Mouse (Mus musculus): ENCODE data around the gene Hace1. TPM values are rescaled to one million over a fixed set of nuclear protein-coding genes. Genes with fewer than 3 reads are reported as not detected.
A peak's percentile ranks its signal among the peaks of the same experiment; 100 is the strongest.
"Not testable (repeated sequence)": the region's sequence is repeated elsewhere in the genome, so short reads cannot be mapped to it uniquely, and the experiment has no call there.

The Hace1 gene
- 10 to 100 TPM; 10.3 to 13.1 TPM for total RNA-seq (2021)

DNA sequence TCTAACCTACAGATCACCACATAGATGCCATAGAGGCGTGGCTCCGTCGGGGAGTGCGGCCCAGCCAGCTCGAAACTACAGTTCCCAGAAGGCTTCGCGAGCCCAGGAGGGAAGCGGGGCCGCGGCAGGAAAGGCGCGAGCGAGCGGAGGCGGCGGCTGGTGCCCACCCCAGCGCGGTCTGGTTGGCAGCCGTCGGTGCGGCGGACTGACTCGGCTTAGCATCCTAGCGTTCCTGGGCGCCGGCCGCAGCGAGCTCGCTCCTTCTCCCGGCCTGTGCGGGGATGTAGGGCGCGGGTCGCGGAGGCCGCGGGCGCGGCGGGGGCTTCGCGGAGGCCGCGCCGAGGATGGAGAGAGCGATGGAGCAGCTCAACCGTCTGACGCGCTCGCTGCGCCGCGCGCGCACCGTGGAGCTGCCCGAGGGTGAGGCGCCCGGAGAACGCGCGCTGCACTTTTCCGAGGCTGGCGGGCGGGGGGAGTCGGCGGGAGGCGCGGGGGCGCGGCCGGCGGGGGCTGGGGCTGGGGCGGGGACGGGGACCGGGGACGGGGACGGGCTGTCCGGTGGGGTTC is at the start of gene Hace1:
Hace1 (plus strand) TSS at position 99 of the 567 bp plus-strand sequence.
- DNase-seq, result peak; percentile 87 to 88
- intact Hi-C loops (cut with DNase I), result no loop called here

DNA sequence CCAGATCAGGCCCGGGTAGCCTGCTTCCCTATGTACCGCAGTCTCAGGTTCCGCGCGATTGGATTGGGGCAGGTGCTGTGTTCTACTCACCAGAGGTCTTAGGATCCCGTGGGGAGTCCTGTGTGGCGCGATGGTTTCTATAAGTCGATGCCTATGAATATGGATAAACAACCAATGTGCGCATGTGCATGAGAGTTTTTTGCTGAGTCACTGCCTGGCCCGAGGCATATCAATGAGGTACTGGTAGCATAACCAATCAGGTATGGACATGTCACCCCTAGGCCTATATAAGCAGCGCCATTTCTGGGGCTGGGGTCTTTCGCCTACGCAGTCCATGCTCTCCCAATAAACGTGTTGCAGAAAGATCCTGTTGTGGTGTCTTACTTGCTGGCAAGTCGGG is 40.3 kb upstream of the Hace1 start:
- DNase-seq; intact Hi-C loops (cut with DNase I): not testable (repeated sequence)

DNA sequence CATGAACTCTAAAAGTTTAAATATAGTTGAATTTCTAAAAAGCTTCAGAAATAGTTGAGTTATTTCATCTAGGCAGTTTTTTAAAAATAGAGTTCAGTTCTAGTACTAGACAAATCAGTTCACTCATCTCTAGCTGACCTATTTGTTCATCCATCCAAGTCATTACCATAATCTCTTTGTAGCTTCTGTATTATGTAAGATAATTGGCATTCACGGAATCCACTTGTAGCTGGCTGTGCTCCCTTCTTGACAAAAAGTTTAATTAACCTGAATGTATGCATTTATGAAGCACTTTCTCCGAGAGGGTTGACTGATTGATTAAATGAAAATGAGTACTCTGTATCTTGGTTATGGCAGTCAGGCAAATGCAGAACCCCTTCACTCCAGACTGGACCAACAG is 34.9 kb upstream of the Hace1 start:
- DNase-seq, result no peak
- intact Hi-C loops (cut with DNase I), result no loop called here

DNA sequence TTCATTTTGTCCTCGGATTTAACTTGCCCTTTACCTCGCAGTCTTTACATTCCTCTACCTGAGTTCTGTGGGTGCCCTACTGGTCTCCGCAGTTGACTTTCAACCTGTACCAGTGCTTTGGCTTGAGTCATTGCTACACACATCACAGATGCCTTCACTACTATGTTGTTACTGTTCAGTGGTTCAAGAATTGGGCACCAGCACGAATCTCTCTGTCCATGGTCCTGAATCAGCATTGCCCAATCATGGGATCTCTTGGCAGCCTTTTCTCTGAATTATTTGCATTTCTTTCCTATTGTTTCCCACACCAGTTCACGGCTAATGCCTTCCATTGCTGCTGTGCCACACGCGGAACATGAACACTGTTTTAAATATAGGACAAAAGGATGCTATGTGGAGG is 30.8 kb upstream of the Hace1 start:
- intact Hi-C loops (cut with DNase I), result no loop called here
- DNase-seq, result peak; percentile 42 to 62

DNA sequence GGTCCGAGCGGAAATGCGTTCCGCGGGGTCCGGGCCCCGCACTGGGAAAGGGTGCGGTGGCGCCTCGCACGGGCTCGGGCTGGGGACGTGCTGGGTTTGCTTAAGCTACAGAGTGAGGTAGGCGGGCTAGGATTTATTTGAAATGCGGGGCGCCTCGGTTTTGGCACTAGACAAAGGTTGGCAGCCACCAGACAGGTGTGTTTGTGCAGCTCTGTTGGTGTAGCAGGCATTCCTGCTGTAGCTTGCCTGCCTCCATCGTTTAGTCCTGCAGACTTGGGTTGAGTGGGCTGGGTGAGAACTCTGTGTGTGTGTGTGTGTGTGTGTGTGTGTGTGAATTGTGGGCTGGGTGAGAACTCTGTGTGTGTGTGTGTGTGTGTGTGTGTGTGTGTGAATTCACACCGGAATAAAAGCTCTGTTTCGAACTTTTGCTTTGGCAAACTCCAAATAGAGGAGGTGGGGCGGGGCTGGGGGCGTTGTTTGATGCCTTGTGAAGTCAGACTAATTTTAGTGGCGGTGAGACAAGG is 731 bp downstream of the Hace1 start:
- DNase-seq, result peak; percentile 39 to 48
- intact Hi-C loops (cut with DNase I), result no loop called here

DNA sequence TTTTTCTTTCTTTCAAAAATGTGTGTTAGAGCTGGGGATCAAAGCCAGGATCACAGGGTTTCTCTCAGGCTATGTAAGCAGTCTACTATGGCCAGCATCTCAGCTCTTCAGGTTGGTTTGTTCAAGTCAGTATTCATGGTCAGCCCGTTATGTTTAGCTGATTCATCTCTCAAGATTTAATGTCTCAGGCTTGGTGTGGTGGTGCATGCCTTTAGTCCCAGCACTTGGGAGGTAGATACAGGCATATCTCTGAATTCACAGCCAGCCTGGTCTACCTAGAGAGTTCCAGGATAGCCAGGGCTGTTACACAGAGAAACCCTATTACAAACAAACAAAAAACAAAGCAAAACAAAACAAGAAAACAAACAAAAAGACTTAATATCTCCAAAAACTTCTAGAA is 5.7 kb downstream of the Hace1 start:
- intact Hi-C loops (cut with DNase I), result no loop called here
- no peak for DNase-seq

DNA sequence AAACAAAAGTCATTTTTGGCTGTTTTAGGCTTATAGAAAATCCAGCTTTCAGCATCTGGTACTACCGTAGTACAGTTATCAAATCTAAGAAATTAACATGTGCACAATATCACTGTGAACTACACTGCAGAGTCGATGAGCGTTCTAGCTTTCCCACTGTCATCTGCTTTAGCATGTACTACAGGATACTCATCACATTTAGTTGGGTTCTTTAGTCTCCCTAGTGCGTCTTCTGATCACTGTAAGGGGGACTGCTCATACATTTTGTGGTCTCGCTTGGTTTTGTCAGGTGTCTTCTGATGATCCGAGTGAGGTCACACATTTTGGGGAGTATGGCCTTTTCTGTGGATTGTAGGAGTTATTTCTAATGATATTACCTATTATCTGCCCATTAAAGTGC is 6.2 kb downstream of the Hace1 start:
- DNase-seq, result no peak
- intact Hi-C loops (cut with DNase I), result no loop called here

DNA sequence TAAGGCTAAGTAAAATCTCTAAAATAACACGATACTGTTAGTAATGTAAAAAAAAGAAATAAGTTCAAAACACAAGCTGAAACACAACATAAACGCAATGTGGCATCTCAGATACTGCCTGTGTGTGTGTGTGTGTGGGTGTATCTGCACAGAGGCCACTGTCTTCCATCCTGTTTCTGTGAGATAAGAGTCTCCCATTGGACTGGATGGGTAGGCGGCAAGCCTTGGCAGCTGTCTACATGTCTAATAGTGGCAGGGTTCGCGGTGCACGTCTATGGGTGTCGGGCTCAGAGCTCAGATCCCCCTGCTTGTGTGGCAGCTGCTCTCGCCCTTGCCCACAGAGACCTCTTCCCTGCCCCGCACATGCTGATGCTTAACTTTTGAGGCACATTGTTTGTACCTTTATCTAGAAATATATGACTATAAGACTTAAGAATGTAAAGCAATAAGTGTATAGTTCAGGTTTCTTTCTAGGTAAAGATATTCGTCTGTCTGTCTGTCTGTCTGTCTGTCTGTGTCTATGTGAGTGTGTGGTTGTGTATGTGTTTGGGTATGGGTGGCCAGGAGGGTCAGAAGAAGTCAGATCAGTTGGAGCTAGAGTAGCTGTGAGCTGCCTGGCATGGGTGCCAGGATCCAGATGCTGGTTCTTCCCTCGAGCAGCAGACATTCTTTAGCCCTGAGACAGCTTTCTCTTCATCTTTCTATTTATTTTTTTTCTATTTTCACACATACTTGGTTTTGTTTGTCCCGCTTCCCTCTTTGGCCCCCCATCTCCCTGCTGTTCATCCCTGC is 6.9 kb downstream of the Hace1 start:
- intact Hi-C loops (cut with DNase I), result no loop called here
- no peak for DNase-seq

DNA sequence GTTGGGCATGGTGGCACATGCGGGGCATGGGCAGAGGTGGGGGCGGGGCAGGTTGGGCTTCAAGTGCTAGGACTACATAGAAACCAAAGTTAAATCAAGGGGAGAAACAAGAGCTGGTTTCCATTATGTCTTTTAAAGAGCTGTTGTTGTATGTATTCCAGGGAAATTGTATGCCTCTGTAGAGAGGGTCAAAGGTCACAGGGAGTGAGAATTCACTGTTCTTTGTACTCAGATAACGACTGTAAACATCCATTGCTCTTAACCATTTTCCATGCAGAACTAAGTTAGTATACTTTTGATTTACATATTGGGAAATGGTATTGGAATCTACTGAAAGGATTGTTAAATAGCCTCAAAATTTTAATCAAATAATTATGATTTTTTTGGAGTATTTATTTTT is 28.2 kb downstream of the Hace1 start:
- intact Hi-C loops (cut with DNase I), result no loop called here
- no peak for DNase-seq

DNA sequence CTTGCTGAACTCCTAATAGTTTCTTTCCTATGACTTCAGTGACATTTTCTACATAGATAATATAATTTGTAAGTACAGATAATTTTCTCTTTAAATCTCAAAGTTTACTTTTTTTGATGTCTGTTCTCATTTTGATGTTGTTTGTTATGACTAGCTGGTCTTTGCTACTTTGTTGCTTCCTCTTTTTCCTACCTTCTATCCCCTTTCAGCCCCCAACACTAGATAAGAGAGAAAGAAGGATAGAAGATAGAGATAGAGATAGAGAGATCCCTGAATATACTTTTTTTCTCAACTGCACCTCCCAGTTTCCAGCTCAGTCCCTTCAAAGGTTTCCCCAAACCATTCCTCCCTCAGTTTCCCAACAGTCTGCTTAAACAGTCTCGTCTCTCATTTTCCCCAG is 33.1 kb downstream of the Hace1 start:
- DNase-seq, result no peak
- intact Hi-C loops (cut with DNase I), result no loop called here

DNA sequence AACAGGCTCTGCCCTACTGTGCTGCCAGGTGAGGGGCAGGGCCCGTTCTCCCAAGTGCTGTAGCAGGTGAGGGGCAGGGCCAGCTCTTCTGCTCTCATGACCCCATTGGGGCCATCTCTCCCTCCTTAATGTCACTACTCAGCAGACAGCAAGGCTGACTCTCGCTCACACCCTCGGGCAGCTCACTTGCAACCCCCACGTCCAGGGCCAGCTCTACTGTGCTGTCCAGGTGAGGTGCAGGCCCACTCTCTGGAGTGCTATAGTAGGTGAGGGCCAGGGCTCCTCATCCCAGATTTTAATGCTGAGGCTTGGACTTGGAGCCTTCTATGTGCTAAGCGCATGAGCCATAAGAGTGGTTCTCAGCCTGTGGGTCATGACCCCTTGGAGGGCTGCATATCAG is 38.4 kb downstream of the Hace1 start:
- DNase-seq, result no peak
- intact Hi-C loops (cut with DNase I), result no loop called here

DNA sequence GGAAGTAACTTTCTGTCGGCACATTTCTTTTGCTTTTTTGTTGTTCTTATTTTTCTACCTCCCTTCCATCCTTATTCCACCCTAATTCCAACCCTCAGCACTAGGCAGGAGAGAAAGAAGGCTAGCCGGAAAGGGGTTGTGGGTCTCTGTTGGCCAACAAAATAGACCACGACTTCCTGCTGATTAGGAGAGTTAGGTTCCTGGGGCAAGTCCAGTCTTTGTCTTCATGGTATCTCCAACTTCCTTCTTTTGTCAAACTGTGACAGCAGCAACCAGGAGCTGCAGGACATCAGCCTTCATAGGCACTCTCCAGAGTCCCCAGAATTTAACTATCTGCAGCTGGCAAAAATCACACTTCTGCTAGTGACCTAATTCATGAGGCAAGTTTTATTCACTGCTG is 41.4 kb downstream of the Hace1 start:
- intact Hi-C loops (cut with DNase I), result no loop called here
- no peak for DNase-seq

DNA sequence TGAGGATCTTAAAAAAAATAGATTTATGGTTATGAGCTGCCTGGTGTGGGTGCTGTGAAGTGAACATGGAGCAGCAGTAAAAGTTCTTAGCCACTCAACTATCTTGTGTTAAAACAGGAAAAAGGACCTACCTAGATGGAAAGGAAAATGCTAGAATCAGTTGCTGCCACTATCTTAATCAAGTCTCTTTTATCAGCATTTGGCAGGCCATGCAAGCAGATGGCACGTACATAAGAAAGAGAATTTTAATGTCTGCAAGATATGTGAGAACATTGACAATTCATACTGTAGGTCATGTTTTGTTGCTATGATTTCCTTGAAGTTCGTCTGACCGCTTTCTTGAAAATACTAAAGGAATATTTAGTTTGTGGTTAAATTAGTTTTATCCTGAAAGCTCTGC is 54.4 kb downstream of the Hace1 start:
- no peak for DNase-seq
- intact Hi-C loops (cut with DNase I), result no loop called here

DNA sequence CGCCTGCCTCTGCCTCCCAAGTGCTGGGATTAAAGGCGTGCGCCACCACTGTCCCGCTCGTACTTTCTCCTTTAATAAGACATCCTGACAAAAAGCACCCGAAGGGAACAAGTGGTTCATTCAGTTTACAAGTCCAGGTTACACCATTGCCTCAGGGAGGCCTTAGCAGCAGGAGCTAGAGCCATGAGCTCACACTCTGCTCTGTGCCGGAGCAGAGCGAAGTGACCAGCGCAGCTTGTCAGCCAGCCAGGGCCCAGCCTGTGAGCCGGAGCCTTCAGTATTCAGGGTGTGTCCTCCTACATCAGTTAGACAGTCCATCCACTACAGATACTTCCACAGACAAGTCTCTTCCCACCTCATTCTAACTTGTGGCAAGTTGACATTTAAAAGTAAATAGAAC is 55.0 kb downstream of the Hace1 start:
- DNase-seq, result peak in 1 of 2 experiments; percentile 5
- intact Hi-C loops (cut with DNase I), result no loop called here

DNA sequence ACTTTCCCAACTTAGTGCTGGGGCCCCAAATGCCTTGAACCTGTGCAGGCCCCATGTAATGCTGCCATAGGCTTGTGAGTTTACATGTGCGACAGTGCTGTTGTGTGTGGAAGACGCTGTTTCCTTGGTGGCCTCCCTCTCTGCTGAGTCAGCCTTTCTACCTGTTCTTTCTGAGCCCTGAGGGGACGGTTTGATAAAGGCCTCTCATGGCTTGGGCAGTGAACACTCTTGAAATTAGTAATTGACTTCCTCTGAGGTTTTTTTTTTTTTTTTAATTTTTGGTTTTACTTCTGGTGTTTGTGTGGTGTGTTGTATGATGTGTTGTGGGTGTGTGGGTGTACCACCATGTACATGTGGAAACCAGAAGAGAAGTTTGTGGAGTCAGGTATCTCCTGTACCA is 57.6 kb downstream of the Hace1 start:
- DNase-seq, result no peak
- intact Hi-C loops (cut with DNase I), result no loop called here

DNA sequence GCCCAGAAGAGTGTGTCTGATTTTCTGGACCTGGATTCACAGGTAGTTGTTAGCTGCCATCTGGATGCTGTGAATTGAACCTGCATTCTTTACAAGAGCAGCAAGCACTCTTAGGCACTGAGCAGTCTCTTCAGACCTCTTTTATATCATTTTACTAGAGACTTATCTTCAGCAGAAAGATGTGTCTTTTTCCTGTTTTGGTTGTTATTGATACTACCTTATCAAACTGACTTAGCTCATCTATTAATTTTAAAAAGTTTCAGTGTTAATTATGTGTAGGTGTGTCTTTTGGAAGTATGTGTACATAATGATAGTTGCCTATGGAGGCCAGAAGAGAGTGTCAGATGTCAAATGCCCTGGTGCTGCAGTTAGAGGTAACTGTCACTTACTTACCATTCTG is 62.1 kb downstream of the Hace1 start:
- intact Hi-C loops (cut with DNase I), result no loop called here

DNA sequence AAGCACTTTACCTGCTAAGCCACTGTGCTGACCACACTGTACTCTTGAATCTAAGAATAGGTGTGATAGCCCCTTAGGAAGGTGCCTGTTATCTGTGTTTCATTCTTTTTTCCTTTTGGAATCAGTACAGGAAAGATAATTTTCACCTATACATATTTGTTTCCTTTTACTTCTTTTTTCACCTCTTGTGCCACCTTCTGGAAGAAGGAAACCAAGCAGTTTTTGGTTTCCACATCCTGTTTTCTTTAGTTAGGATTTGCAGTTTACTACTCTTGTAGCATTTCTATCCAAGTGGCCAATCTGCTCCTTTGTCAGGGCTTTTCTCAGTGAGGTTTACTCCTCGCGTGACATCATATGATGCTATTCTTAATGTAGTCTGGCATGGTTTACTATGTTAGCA is 76.4 kb downstream of the Hace1 start:
- intact Hi-C loops (cut with DNase I), result loop anchor here (5.0 kb wide), 1 partner anchor 272 kb away; no protein-coding TSS in a partner anchor
- DNase-seq, result no peak

More for the DNA sequence above, 62.1 kb downstream of the Hace1 start:
- DNase-seq, result no peak

DNA sequence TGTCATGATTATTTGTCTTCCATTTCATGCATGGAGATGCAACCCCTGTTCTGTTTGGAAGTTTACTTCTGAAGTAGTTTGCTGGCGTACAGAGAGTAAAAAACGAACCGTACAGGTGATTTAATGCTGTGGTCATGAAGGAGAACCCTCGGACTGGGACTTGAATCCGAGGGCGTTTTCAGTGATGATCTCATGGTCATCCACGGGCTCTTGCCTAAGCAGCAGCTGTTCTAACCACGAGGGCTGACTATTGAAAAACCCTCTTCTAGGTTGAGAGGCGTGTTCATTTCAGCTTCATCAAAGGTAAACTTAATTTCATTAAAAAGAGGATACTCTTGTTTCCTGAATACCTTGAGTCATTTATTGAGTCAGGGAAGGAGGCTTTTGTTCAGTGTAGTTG is 84.4 kb downstream of the Hace1 start:
- no peak for DNase-seq
- intact Hi-C loops (cut with DNase I), result no loop called here

DNA sequence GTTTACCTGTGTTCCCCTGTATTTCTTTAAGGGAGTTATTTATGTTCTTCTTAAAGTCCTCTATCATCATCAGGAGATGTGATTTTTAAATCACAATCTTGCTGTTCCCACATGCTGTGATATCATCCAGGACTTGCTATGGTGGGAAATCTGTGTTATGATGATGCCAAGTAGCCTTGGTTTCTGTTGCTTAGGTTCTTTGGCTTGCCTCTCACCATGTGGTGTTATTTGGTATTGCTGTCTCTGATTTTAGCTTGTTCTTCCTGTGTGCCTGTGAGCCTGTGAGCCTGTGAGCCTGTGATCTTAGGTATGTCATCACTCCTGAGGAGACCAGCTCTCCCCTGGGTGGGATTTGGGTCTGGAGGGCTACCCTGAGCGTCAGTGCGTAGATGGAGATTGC is 90.6 kb downstream of the Hace1 start:
- DNase-seq, result no peak
- intact Hi-C loops (cut with DNase I), result no loop called here

DNA sequence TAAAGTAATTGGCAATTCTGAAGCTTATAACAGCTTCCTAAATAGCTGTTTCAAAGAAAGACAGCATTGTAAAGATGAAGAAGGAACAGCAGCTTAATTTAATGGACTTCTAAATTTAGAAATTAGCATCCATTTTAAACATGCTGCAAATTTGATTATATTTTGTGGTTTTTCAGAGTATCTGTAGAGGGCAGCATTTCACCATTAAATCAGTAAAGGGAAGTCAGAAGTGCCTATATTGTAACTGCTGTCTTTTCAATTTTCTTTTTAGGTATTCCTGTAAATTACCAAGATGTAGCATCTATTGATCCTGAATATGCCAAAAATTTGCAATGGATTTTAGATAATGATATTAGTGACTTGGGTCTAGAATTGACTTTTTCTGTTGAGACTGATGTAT is 99.2 kb downstream of the Hace1 start:
- no peak for DNase-seq

DNA sequence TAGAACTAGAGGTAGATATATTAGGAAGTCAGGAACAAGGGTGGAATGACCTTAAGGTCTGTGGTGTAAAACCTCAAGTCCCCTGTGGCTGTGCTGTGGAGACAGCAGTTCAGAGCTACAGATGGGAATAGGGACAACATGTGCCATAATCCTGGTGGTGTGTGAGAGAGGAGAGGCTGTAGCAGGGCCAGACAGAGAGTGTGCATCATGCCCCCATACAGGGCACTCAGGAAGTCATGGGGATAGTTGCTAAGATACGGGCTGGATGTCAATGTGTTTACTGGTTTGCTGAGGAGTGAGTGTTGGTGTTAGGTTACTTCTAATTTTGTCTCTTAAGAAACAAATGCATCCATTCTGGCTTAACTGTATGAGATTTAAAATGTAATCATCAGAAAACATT is 108.6 kb downstream of the Hace1 start:
- DNase-seq, result no peak
- intact Hi-C loops (cut with DNase I), result no loop called here

More for the DNA sequence above, 99.2 kb downstream of the Hace1 start:
- intact Hi-C loops (cut with DNase I), result loop anchor here (1.0 to 5.0 kb wide), 3 partner anchors 124 to 240 kb away; no protein-coding TSS in a partner anchor

DNA sequence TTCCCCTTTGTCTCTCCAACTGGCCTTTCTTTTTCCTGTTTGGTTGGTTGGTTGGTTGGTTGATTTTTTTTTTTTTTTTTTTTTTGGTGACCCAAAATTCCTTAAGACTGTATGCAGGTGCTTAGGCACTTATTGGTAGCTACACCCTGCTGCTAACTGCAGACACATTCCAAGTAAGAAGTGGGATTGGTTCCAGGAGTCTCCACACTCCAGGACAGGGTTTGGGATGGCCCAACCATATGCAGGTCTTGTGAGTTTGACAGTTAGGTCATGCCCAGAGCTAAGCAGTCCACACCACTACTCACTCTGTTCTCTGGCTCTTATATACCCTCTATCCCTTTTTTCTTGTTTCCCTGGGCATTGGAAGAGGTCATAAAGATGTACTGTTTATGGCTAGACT is 117.3 kb downstream of the Hace1 start:
- no peak for DNase-seq
- intact Hi-C loops (cut with DNase I), result no loop called here
